Mouse (Mus musculus) testis, adult 2 months (tissue): ENCODE data around the gene 2310030G06Rik.

ENCODE experiments used
- CTCF ChIP-seq: fragments of 200-500 bp; IDR thresholded peaks from 2 replicates; pipeline ENCODE4 v1.5.1; 2012; ENCODE audit warnings: low read depth, mild to moderate bottlenecking, inconsistent platforms, low read length, moderate library complexity; ENCODE audit not compliant: control insufficient read depth, insufficient read depth, insufficient replicate concordance
- POLR2A ChIP-seq: fragments of 200-500 bp; IDR thresholded peaks from 2 replicates; pipeline ENCODE4 v1.6.1; 2012; ENCODE audit warnings: low read depth, mild to moderate bottlenecking, inconsistent platforms, low read length, moderate library complexity; ENCODE audit not compliant: control insufficient read depth

- TF ChIP-seq POLR2A (peak; percentile 73), CTCF (peak; percentile 52)
Measured at GRCm38 (mm10) chr9:50768107-50769002, 22.0 kb upstream of the 2310030G06Rik start, which contains the start of gene Fdxacb1.
